ENCODE assay signal across 24 mouse cellular contexts in the genomic region with DNA sequence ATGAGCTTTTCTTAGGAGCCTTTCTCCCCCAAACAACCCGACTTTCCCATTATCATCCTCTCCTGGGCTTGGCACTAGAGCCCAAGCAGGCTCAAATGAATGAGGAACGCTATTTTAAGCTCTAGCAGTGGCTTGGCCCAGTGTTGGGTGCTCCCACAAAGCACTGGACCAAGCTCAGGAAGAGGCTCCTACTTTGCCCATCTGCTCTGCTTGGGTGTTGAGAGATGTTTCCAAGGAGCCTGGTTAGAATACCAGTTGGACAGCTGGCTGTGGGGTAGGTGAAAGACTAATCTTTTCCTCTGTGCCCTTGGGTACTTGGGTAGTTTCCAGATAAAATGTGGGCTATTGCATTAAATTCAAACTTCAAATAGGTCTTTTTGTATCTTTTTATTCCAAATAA. TPM values are rescaled to one million over a fixed set of nuclear protein-coding genes. Genes with fewer than 3 reads are reported as not detected.
DNase-seq lines count a peak whose midpoint lies in the region; ATAC-seq and TF ChIP-seq lines count a peak whose summit lies in the region.
"Had no signal": no experiment of that assay in that cellular context is flagged by ENCODE, and none has a peak within 500 bp of the region (broad histone marks: within the 10 kb centered on the region; RNA-seq: fewer than 3 reads in every experiment).

No protein-coding gene starts in this region.

- H3K4me2 ChIP-seq in kidney, postnatal 0 days (ENCODE audit: low read length) = peak overlapping the region; percentile 65; the same call in 1 of the 2 replicates
- H3K4me2 ChIP-seq in embryonic facial prominence, embryonic 14.5 days (ENCODE audit: low read depth, low read length) = 0 out of 2 replicates have a peak overlapping the region, but pooled peaks have one; percentile 84
- H3K4me2 ChIP-seq: midbrain, embryonic 15.5 days had no signal

- H3K4me3 ChIP-seq in kidney, postnatal 0 days (replicated peaks; ENCODE audit: low read depth, low read length) = no peak overlapping the region
- H3K4me3 ChIP-seq in embryonic facial prominence, embryonic 14.5 days (ENCODE audit: low read depth, low read length) = no peak overlapping the region
- peak overlapping the region; percentile 72 for H3K4me3 ChIP-seq in small intestine, adult 2 months (ENCODE audit: low read depth, low read length)
- H3K4me3 ChIP-seq: heart, embryonic 12.5 days; liver, embryonic 13.5 days; midbrain, embryonic 15.5 days; neural tube, embryonic 12.5 days had no signal

- ATAC-seq in kidney, postnatal 0 days (replicated peaks; ENCODE audit: low FRiP score, low read depth) = no peak
- no peak for ATAC-seq in embryonic facial prominence, embryonic 14.5 days (ENCODE audit: low read depth)
- ATAC-seq: forebrain, postnatal 0 days; hindbrain, embryonic 16.5 days; midbrain, embryonic 15.5 days had no signal

- H3K27me3 ChIP-seq in kidney, postnatal 0 days (ENCODE audit: insufficient read depth, low read length) = no peaks in the 10 kb centered on the region
- H3K27me3 ChIP-seq in embryonic facial prominence, embryonic 14.5 days (replicated peaks; ENCODE audit: control insufficient read depth, insufficient read depth, low read length) = peaks cover 32% of the 10 kb centered on the region
- no peaks in the 10 kb centered on the region for H3K27me3 ChIP-seq in small intestine, adult 2 months (ENCODE audit: control insufficient read depth, insufficient read depth, low read length)

- 0 out of 2 replicates have a peak, but pooled peaks cover 9% of the 10 kb centered on the region for H3K4me1 ChIP-seq in kidney, postnatal 0 days (replicated peaks; ENCODE audit: insufficient read depth, low read length)
- H3K4me1 ChIP-seq in embryonic facial prominence, embryonic 14.5 days (ENCODE audit: control insufficient read depth, insufficient read depth, low read length) = 0 out of 2 replicates have a peak, but pooled peaks cover 5% of the 10 kb centered on the region
- peaks cover 15% of the 10 kb centered on the region; the same call in 1 of the 2 replicates for H3K4me1 ChIP-seq in small intestine, adult 2 months (ENCODE audit: control insufficient read depth, insufficient read depth, insufficient read length, low read length)

- no peak for TF ChIP-seq POLR2A in small intestine, adult 2 months (IDR thresholded peaks at IDR 0.05; ENCODE audit: low read depth, low read length)

- no peaks in the 10 kb centered on the region for H3K36me3 ChIP-seq in kidney, postnatal 0 days (ENCODE audit: insufficient read depth, low read length)
- no peaks in the 10 kb centered on the region for H3K36me3 ChIP-seq in embryonic facial prominence, embryonic 14.5 days (ENCODE audit: control insufficient read depth, insufficient read depth, low read length)
- no peaks in the 10 kb centered on the region for H3K36me3 ChIP-seq in small intestine, adult 2 months (ENCODE audit: control insufficient read depth, insufficient read depth, low read length)
- H3K36me3 ChIP-seq: heart, embryonic 12.5 days; hindbrain, embryonic 10.5 days; liver, embryonic 13.5 days; midbrain, embryonic 15.5 days; neural tube, embryonic 12.5 days had no signal

- DNase-seq in kidney, postnatal 0 days (ENCODE audit: low spot score) = no peak
- no peak for DNase-seq in kidney, postnatal 36 days
- DNase-seq in brain, adult 2 months (ENCODE audit: low read depth, low spot score) = peak; percentile 78
- DNase-seq in embryonic facial prominence, embryonic 14.5 days (ENCODE audit: low spot score) = no peak
- no peak for DNase-seq in heart, adult 11 months
- no peak for DNase-seq in spleen, adult 18-20 months
- DNase-seq: adrenal gland, adult 2 months; cerebellum, adult 8-10 months; cerebellum, postnatal 36 days; embryo, embryonic 11 days; forebrain, postnatal 0 days; heart, adult 18-20 months; heart, postnatal 10 days; kidney, adult 18-20 months; kidney, postnatal 4 days; liver, embryonic 13.5 days; right cerebral cortex, postnatal 25 days had no signal

- H3K9ac ChIP-seq in kidney, postnatal 0 days (ENCODE audit: low read depth, low read length) = no peak overlapping the region
- no peak overlapping the region for H3K9ac ChIP-seq in embryonic facial prominence, embryonic 14.5 days (ENCODE audit: low read depth, low read length)
- H3K9ac ChIP-seq: forebrain, postnatal 0 days; heart, embryonic 12.5 days; liver, embryonic 13.5 days; midbrain, embryonic 15.5 days; neural tube, embryonic 12.5 days had no signal

- no peaks in the 10 kb centered on the region for H3K9me3 ChIP-seq in kidney, postnatal 0 days (replicated peaks; ENCODE audit: low read length)
- no peaks in the 10 kb centered on the region for H3K9me3 ChIP-seq in embryonic facial prominence, embryonic 14.5 days (ENCODE audit: control insufficient read depth, low read length)
- H3K9me3 ChIP-seq: heart, embryonic 12.5 days; hindbrain, embryonic 10.5 days; liver, embryonic 13.5 days; midbrain, embryonic 15.5 days; neural tube, embryonic 12.5 days had no signal

- H3K27ac ChIP-seq in kidney, postnatal 0 days = no peak overlapping the region
- no peak overlapping the region for H3K27ac ChIP-seq in embryonic facial prominence, embryonic 14.5 days (replicated peaks; ENCODE audit: low read depth, low read length)
- peak overlapping the region; percentile 38 for H3K27ac ChIP-seq in small intestine, adult 2 months (ENCODE audit: insufficient read depth, low read depth, low read length)
- H3K27ac ChIP-seq: hindbrain, embryonic 10.5 days; liver, embryonic 13.5 days; macrophage; midbrain, embryonic 15.5 days; neural tube, embryonic 12.5 days had no signal

- 67% methylated on average over 2 of the region's 2 CpGs for WGBS in kidney, postnatal 0 days
- WGBS in embryonic facial prominence, embryonic 14.5 days = 64% methylated on average over 2 of the region's 2 CpGs
- whole genome bisulfite sequencing in small intestine, adult 2 months = 27% methylated on average over 2 of the region's 2 CpGs

- no peak for TF ChIP-seq CTCF in kidney, postnatal 0 days (IDR thresholded peaks at IDR 0.05; ENCODE audit: low read depth)
- TF ChIP-seq CTCF in small intestine, adult 2 months (IDR thresholded peaks at IDR 0.05; ENCODE audit: extremely low read depth, insufficient read length, insufficient replicate concordance, low read depth, low read length) = no peak

RNA-seq across cellular contexts. Expression of a gene that starts 1.2 kb away (rescaled TPM):
- polyA plus RNA-seq in kidney, postnatal 0 days (2015; fragmentation: Nextera tagmentation; extraction: Ambion mirVana) = 5.6 and 6.1 TPM in 2 replicates
- 2.2 and 2.9 TPM in 2 replicates for polyA plus RNA-seq in embryonic facial prominence, embryonic 14.5 days (2014; fragmentation: Nextera tagmentation; extraction: Ambion mirVana)
- 7.9 and 21.5 TPM in 2 replicates for polyA plus RNA-seq in small intestine, adult 2 months (2012; rRNA removed)

RNA-seq across cellular contexts. Expression of a gene that starts 38.3 kb away (rescaled TPM):
- polyA plus RNA-seq in kidney, postnatal 0 days (2015; fragmentation: Nextera tagmentation; extraction: Ambion mirVana) = 11.2 and 15.4 TPM in 2 replicates
- 12.5 and 16.1 TPM in 2 replicates for polyA plus RNA-seq in embryonic facial prominence, embryonic 14.5 days (2014; fragmentation: Nextera tagmentation; extraction: Ambion mirVana)
- polyA plus RNA-seq in small intestine, adult 2 months (2012; rRNA removed) = 7.5 and 13.3 TPM in 2 replicates
